Mouse (Mus musculus): ENCODE measurements at regions not wholly inside any gene's neighbourhood (a gene's known extent, or its start where the extent isn't known, plus 50 kb on each side); places are given as distances from the start of the nearest gene placed in this dataset.

DNA sequence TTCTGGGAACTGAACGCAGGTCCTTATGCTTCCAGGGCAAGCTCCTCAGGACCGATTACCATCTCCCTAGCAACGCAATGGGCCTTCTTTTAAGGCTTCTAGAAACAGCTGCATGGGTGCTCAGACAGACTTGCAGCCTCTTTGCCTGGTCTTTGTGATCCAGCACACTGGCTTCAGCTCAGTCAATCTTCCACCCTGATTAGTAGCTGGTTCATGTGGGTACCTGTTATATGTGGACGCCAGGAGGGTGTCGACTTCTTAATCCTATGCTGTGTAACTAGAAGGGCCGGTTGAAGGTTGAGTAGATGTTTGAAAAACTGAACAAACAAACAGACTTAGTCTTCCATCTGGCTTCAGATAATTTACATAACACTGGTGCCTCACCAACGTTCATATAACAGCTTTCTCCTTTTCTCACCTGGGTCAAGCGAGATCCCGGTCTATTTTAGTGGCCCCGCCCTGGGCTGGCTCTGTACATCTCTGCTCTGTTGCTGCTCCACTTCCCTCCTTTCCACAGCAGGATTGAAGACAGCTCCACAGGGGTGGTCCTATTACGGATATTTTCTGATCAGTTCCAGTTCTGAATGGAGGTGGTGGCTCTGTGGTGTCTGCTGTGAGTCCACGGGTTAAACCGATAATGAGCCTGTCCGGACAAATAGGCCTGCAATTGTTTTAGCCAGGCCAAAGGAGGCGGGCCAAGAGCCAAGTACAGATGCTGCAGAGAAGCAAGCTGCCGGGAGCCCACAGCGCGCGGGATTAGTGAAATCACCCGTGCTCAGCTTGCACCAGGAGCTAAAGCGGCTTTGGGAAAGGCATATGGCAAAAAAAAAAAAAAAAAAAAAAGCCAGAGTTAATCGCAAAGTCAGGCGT lies 102.4 kb upstream of the St6galnac5 start:
- Histone ChIP-seq H3K4me3 (ENCODE audit: low read depth, low read length) (no peak overlapping the region), H3K9ac (ENCODE audit: low read depth, low read length) (no peak overlapping the region; the same call in 1 of the 2 replicates), H3K4me2 (replicated peaks; ENCODE audit: low read depth, low read length) (no peak overlapping the region), H3K27ac (ENCODE audit: low read depth, low read length) (no peak overlapping the region), H3K4me1 (replicated peaks; ENCODE audit: control insufficient read depth, insufficient read depth, low read length) (peaks cover 9% of the 10 kb centered on the region; the same call in 1 of the 2 replicates), H3K36me3 (ENCODE audit: control insufficient read depth, insufficient read depth, low read length) (no peaks in the 10 kb centered on the region), H3K27me3 (ENCODE audit: control insufficient read depth, insufficient read depth, low read length) (no peaks in the 10 kb centered on the region), H3K9me3 (ENCODE audit: control insufficient read depth, low read length) (no peaks in the 10 kb centered on the region)
- ATAC-seq (ENCODE audit: low FRiP score) (peak; percentile 75), DNase-seq (ENCODE audit: low spot score) (peak; percentile 35)
- WGBS, result 44% methylated on average over 23 of the region's 23 CpGs

DNA sequence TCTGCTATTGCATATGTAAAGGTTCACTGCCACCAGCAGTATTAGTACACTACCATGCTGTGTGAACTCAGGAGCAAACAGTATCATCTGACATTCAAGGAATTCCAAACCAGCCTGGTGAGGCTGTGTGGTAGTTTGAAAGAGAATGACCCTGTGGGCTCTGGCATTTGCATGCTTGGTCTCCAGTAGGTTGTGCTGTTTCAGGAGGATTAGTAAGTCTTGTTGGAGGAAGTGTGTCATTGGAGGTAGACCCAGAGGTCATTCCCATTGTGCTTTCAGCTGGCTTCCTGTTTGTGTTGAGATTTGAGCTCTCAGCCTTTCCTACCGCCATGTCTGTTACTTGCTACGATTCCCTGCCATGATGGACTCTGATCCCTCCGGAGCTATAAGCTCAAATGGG lies 98.3 kb upstream of the St6galnac5 start:
- Histone ChIP-seq H3K4me1 (replicated peaks; ENCODE audit: control insufficient read depth, insufficient read depth, low read length) (peaks cover 9% of the 10 kb centered on the region; the same call in 1 of the 2 replicates), H3K27ac (ENCODE audit: low read depth, low read length) (no peak overlapping the region), H3K9me3 (ENCODE audit: control insufficient read depth, low read length) (no peaks in the 10 kb centered on the region), H3K9ac (ENCODE audit: low read depth, low read length) (no peak overlapping the region), H3K4me2 (replicated peaks; ENCODE audit: low read depth, low read length) (no peak overlapping the region), H3K36me3 (ENCODE audit: control insufficient read depth, insufficient read depth, low read length) (no peaks in the 10 kb centered on the region), H3K4me3 (ENCODE audit: low read depth, low read length) (no peak overlapping the region), H3K27me3 (ENCODE audit: control insufficient read depth, insufficient read depth, low read length) (no peaks in the 10 kb centered on the region)
- WGBS, result 80% methylated on average over 3 of the region's 3 CpGs
- DNase-seq (ENCODE audit: low spot score) (no peak), ATAC-seq (ENCODE audit: low FRiP score) (no peak)

DNA sequence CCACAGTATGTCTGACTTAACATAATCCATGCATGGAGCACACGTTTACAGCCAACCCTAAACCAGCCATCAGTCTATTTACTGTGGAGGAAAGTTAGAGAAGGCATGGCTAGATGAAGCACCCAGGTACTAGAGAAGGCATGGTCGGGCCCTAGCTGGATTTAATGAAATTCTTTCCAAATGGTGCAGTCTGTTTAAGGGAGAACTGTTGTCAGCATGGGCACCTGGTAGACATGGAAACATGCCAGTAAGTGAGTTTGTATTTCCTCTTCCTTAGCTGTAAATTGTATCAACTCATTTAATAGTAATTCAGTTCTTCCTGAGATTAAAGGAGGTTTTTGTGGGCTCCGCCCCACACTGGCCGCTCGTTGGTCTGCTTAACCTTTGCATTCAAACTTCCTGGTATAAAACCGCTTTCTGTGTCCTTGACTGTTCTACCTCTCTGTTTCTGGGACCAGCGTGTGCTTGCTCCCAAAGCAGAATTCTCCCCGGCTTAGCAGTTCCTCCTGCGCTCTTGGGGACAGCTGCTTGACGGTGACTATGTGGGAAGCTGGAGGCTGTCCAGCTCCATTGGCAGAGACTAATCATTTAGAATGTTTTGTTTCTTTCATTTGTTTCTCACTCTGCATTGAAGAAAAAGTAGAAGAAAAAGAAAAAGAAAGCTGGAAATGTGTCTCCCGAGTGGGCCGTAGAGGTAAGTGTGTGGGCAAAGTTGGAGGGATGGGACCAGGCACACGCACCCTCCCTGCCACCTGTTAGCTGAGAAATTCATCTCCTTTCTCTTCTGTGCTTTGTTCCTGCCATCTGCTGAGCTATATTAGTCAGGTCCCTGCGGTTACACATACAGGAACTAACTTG lies 96.0 kb upstream of the St6galnac5 start:
- Histone ChIP-seq H3K9me3 (ENCODE audit: control insufficient read depth, low read length) (no peaks in the 10 kb centered on the region), H3K36me3 (ENCODE audit: control insufficient read depth, insufficient read depth, low read length) (no peaks in the 10 kb centered on the region), H3K4me2 (replicated peaks; ENCODE audit: low read depth, low read length) (no peak overlapping the region), H3K9ac (ENCODE audit: low read depth, low read length) (no peak overlapping the region), H3K4me3 (ENCODE audit: low read depth, low read length) (no peak overlapping the region), H3K4me1 (replicated peaks; ENCODE audit: control insufficient read depth, insufficient read depth, low read length) (no peaks in the 10 kb centered on the region), H3K27ac (ENCODE audit: low read depth, low read length) (no peak overlapping the region), H3K27me3 (ENCODE audit: control insufficient read depth, insufficient read depth, low read length) (no peaks in the 10 kb centered on the region)
- ATAC-seq (ENCODE audit: low FRiP score), result no peak
- 94% methylated on average over 14 of the region's 14 CpGs for WGBS
- no peak for DNase-seq (ENCODE audit: low spot score)

DNA sequence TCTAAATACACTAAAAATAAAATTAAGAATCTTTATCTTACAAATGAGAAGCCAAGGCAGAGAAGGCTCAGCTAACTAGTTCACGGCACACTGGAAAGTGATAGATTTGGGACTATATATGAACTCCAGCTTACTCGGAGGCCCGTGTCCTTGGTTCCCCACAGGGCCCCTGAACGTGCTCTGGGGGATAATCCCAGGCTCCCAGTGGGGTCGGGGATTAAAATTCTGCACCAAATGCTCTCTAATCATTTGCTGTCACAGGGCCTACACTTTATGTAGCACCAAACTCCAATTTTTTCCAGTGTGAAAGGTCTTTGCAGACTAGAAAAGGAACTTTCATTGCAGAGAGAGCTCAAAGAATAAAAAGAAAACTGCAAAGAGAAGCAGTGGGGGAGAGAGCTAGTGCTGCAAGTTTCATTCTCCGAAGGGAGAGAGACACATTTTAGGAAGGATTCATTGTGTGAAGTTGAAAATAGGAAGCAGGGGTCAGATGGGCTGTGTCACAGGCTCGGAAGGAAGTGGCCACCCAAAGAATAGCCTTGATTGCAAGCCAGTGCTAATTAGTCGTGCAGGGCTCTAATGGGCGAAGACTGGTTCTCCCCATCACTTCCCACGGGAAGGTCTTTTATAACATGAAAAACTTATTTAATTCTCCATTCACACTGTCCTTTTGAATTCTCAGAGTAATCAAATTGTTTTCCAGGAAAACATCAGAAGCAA lies 90.3 kb upstream of the St6galnac5 start:
- Histone ChIP-seq H3K4me1 (replicated peaks; ENCODE audit: control insufficient read depth, insufficient read depth, low read length) (no peaks in the 10 kb centered on the region), H3K4me3 (ENCODE audit: low read depth, low read length) (no peak overlapping the region), H3K27ac (ENCODE audit: low read depth, low read length) (no peak overlapping the region), H3K4me2 (replicated peaks; ENCODE audit: low read depth, low read length) (no peak overlapping the region), H3K27me3 (ENCODE audit: control insufficient read depth, insufficient read depth, low read length) (no peaks in the 10 kb centered on the region), H3K36me3 (ENCODE audit: control insufficient read depth, insufficient read depth, low read length) (no peaks in the 10 kb centered on the region), H3K9me3 (ENCODE audit: control insufficient read depth, low read length) (no peaks in the 10 kb centered on the region), H3K9ac (ENCODE audit: low read depth, low read length) (no peak overlapping the region)
- DNase-seq (ENCODE audit: low spot score) (no peak), ATAC-seq (ENCODE audit: low FRiP score) (no peak)
- 52% methylated on average over 10 of the region's 10 CpGs for WGBS

DNA sequence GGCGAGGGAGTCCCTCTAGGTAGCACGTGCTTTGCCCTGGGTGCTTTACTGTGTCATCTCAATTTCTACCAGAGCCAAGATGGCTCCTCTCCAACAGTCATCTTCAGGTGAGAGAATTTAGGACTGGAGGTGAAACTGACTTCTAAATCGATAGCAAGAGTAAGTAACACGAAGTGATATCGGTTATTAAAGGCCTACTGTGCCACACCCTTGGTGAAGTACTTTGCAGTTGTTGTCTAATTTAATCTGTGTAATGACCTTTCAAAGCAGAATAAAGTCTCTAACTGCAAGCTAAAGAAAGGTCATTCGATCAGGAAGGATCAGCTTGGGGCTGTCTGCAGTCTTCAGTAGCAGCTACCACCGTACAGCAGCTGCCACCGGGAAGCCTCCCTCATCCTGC lies 89.5 kb upstream of the St6galnac5 start:
- Histone ChIP-seq H3K4me2 (replicated peaks; ENCODE audit: low read depth, low read length) (no peak overlapping the region), H3K9me3 (ENCODE audit: control insufficient read depth, low read length) (no peaks in the 10 kb centered on the region), H3K27me3 (ENCODE audit: control insufficient read depth, insufficient read depth, low read length) (no peaks in the 10 kb centered on the region), H3K4me3 (ENCODE audit: low read depth, low read length) (no peak overlapping the region), H3K9ac (ENCODE audit: low read depth, low read length) (no peak overlapping the region), H3K36me3 (ENCODE audit: control insufficient read depth, insufficient read depth, low read length) (no peaks in the 10 kb centered on the region), H3K27ac (ENCODE audit: low read depth, low read length) (no peak overlapping the region), H3K4me1 (replicated peaks; ENCODE audit: control insufficient read depth, insufficient read depth, low read length) (no peaks in the 10 kb centered on the region)
- no peak for ATAC-seq (ENCODE audit: low FRiP score)
- WGBS, result 86% methylated on average over 8 of the region's 8 CpGs
- DNase-seq (ENCODE audit: low spot score), result no peak

DNA sequence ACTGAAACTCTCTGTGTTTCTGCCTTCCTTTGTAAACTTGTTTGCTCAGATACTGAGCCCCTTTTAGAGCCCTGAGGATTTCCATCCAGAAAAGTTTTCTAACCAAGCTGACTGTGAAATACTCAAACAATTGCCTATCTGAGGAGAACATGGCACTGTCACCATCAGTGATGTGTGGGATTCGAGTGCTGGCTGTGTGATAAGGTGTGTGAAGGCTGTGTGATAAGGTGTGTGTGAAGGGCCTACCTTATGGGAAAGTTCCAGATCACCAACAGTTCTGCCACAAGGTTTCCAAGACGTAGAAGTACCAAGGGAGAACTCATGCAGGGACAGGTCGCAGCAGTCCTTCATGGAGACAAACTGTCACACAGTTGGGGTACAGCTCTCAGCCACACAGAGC lies 89.1 kb upstream of the St6galnac5 start:
- 86% methylated on average over 3 of the region's 3 CpGs for WGBS

DNA sequence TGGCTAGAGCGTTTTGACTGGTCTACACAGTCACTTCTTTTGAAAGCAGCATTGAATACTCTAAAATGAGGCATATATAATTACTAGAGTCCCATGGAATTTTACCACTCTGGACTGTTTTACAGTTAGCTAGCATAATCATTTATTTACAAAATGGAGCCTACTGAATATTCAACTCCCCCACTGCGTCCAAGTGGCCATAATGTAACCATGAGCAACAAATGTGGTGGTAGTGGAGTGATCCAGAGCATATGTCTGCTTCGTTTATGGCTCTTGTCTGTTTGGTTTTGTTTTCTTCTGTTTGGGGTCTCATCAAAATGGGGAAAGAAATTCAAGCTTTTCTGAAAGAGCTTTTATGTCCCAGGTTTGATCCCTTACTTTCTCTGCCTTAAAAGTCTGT lies 83.8 kb upstream of the St6galnac5 start:
- Histone ChIP-seq H3K4me3 (ENCODE audit: low read depth, low read length) (no peak overlapping the region), H3K4me2 (replicated peaks; ENCODE audit: low read depth, low read length) (no peak overlapping the region), H3K27me3 (ENCODE audit: control insufficient read depth, insufficient read depth, low read length) (no peaks in the 10 kb centered on the region), H3K27ac (ENCODE audit: low read depth, low read length) (no peak overlapping the region), H3K9me3 (ENCODE audit: control insufficient read depth, low read length) (no peaks in the 10 kb centered on the region), H3K4me1 (replicated peaks; ENCODE audit: control insufficient read depth, insufficient read depth, low read length) (no peaks in the 10 kb centered on the region), H3K9ac (ENCODE audit: low read depth, low read length) (no peak overlapping the region), H3K36me3 (ENCODE audit: control insufficient read depth, insufficient read depth, low read length) (no peaks in the 10 kb centered on the region)
- 86% methylated on average over 3 of the region's 3 CpGs for WGBS
- ATAC-seq (ENCODE audit: low FRiP score) (no peak), DNase-seq (ENCODE audit: low spot score) (no peak)

More for the DNA sequence above, 89.1 kb upstream of the St6galnac5 start:
- Histone ChIP-seq H3K27me3 (ENCODE audit: control insufficient read depth, insufficient read depth, low read length) (no peaks in the 10 kb centered on the region), H3K9me3 (ENCODE audit: control insufficient read depth, low read length) (no peaks in the 10 kb centered on the region), H3K4me2 (replicated peaks; ENCODE audit: low read depth, low read length) (no peak overlapping the region), H3K27ac (ENCODE audit: low read depth, low read length) (no peak overlapping the region), H3K4me1 (replicated peaks; ENCODE audit: control insufficient read depth, insufficient read depth, low read length) (no peaks in the 10 kb centered on the region), H3K9ac (ENCODE audit: low read depth, low read length) (no peak overlapping the region), H3K4me3 (ENCODE audit: low read depth, low read length) (no peak overlapping the region), H3K36me3 (ENCODE audit: control insufficient read depth, insufficient read depth, low read length) (no peaks in the 10 kb centered on the region)
- DNase-seq (ENCODE audit: low spot score) (no peak), ATAC-seq (ENCODE audit: low FRiP score) (no peak)

DNA sequence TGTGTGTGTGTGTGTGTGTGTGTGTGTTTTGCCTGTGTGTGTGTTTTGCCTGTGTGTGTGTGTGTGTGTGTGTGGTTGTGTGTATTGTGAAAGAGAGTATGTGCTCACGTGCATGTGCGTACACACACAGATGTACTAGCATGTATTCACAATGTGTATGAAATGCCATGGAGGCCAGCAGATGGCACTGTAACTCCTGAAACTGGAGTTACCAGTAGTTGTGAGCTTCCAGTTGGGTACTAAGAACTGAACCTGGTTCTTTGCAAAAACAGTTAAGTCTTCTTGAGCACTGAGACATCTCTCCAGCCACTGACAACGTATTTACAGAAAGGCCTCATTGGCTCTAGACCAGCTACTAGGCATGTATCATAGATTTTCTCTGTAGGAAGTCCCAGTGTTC lies 71.1 kb upstream of the St6galnac5 start:
- Histone ChIP-seq H3K36me3 (ENCODE audit: control insufficient read depth, insufficient read depth, low read length) (no peaks in the 10 kb centered on the region), H3K27ac (ENCODE audit: low read depth, low read length) (no peak overlapping the region), H3K9ac (ENCODE audit: low read depth, low read length) (no peak overlapping the region), H3K4me3 (ENCODE audit: low read depth, low read length) (no peak overlapping the region), H3K4me2 (replicated peaks; ENCODE audit: low read depth, low read length) (no peak overlapping the region), H3K9me3 (ENCODE audit: control insufficient read depth, low read length) (no peaks in the 10 kb centered on the region), H3K4me1 (replicated peaks; ENCODE audit: control insufficient read depth, insufficient read depth, low read length) (no peaks in the 10 kb centered on the region), H3K27me3 (ENCODE audit: control insufficient read depth, insufficient read depth, low read length) (no peaks in the 10 kb centered on the region)
- WGBS, result 99% methylated on average over 3 of the region's 3 CpGs
- no peak for DNase-seq (ENCODE audit: low spot score)
- no peak for ATAC-seq (ENCODE audit: low FRiP score)
